Mouse (Mus musculus) megakaryocyte, embryonic 14.5 days (primary cell): Measurements from ENCODE around the gene Camk1. TPM values are rescaled to one million over a fixed set of nuclear protein-coding genes. Genes with fewer than 3 reads are reported as not detected.

Experiments
- H3K27me3 ChIP-seq: replicated peaks from 2 replicates; pipeline ENCODE3; 2012; ENCODE audit warnings: inconsistent platforms
- H3K36me3 ChIP-seq: replicated peaks from 2 replicates; pipeline ENCODE3; 2012; ENCODE audit warnings: low read length, inconsistent platforms, mixed read lengths
- H3K4me1 ChIP-seq: 2 replicates; pipeline ENCODE4 v1.6.1; 2012; ENCODE audit warnings: inconsistent platforms
- H3K4me3 ChIP-seq: replicated peaks from 2 replicates; pipeline ENCODE3; 2012; ENCODE audit warnings: moderate library complexity, mild to moderate bottlenecking, inconsistent platforms
- H3K9me3 ChIP-seq: 2 replicates; pipeline ENCODE4 v1.6.1; 2012; ENCODE audit warnings: inconsistent platforms
- FLI1 ChIP-seq: IDR thresholded peaks from 2 replicates; pipeline ENCODE4 v1.6.1; 2012; ENCODE audit warnings: low read length, inconsistent platforms, mixed read lengths
- GATA1 ChIP-seq: IDR thresholded peaks from 3 replicates; pipeline ENCODE4 v1.6.1; 2012; ENCODE audit warnings: mixed read lengths, low read length, inconsistent platforms, borderline replicate concordance
- polyA plus RNA-seq: library from polyadenylated mRNA; stranded (reverse); fragments of >175 nt; gene quantifications from 2 replicates; pipeline ENCODE4 v1.2.3, GENCODE M21; 2012; ENCODE audit warnings: low replicate concordance; ENCODE audit not compliant: insufficient read depth

The Camk1 gene
- polyA plus RNA-seq, result 20.3 and 31.4 TPM in 2 replicates

DNA sequence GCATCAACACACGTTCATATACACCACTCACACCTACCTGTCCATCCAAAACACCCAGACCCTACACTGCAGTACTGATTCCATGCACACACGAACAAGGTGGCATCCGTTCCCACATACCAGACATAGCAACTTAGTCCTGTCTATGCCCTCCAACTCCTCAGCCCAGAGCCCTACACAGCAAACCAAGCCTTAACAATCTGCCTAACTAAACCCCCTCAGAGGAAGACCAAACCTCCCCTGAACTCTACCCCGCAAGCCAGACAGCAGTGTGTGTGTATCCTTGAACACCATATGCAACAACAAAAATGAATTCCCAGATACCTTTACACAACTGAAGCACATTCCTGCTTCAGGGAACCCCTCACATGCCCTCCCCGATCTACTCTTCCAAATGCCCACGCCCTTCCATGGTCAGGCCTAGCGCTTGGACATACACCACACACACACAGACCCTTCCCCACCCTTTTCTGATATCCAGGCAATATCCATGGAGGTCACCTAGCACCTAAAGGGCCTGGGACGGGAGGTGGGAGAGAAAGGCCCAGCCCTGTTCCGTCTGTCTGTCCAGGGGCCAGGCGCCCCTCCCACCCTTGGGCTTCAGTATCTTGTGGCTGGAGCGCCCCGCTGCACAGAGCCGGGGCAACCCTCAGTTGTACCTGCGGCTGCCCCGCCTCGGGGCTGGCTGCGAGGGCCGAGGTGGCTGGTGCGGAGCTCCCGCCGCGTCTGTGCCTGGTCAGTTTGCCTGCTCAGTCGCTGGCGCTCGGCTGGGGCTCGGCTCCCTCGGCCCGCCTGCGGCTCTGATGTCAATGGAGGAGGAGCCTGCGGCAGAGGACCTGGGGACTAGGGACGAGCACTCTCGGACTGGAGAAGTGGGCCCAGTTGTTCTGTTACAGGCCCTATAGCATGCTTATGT, at the start of gene Camk1:
Gene Camk1, minus strand, starts transcription at position 808 of the 916 bp plus-strand sequence.
- H3K36me3 ChIP-seq, result peaks cover 26% of the 10 kb centered on the region
- peaks cover 28% of the 10 kb centered on the region for H3K27me3 ChIP-seq
- TF ChIP-seq FLI1 (no peak), GATA1 (no peak)
- H3K4me1 ChIP-seq, result peaks cover 59% of the 10 kb centered on the region
- H3K9me3 ChIP-seq, result no peaks in the 10 kb centered on the region
- peak within 1 kb of the TSS; percentile 90 for H3K4me3 ChIP-seq

DNA sequence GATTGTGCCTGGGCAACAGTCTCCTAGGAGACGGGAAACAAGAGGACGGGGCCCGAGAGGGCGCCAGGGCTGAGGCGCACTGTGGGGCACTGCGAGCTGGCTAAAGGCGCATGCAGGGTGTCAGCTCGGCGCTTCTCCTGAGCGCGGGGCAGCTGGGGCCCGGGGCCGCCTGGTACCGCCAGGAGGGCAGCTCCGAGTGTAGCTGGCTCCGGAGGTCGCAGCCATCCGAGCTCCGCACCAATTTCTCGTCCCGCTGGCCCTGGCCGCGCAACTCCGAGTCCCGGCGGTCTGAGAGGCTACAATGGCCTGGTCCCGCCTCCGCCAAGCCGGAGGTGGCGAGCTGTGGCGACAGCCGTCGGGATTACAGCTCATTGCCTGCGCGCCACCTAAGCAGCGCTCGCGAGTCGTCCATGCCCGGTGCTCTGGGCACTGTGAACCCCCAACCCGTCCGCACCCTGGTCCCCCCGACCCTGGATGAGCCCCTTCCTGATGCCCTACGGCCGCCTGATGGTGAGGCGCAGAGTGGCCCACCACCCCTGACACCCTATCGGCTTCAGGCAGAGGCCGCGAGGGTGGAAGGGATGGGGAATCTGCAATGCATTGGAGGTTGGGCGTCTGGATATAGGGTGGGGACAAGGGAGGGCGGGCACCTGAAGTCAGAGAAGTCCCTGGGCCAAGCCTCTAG, 48.7 kb upstream of the Camk1 start:
- peaks cover 20% of the 10 kb centered on the region for H3K4me1 ChIP-seq
- H3K9me3 ChIP-seq, result peaks cover 8% of the 10 kb centered on the region; the same call in 1 of the 2 replicates
- H3K27me3 ChIP-seq, result no peaks in the 10 kb centered on the region
- no peak overlapping the region for H3K4me3 ChIP-seq
- H3K36me3 ChIP-seq, result peaks cover 98% of the 10 kb centered on the region
- TF ChIP-seq FLI1 (no peak), GATA1 (no peak)

DNA sequence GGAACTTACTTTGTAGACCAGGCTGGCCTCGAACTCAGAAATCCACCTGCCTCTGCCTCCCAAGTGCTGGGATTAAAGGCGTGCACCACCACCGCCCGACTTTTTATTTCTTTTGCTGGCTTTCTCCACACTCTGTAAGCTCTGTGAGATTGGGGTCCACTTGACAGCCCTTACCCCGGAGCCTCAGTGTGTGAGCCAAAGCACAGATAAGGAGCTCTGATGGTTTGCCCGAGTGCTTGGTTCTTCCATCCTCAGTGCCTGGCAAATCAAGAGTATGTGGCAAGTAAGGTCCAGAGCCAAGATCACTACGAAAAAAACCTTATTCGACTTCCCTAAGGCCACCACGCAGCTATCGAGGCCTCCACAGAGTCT, 48.2 kb upstream of the Camk1 start:
- TF ChIP-seq GATA1, result no peak
- no peak for TF ChIP-seq FLI1
- Histone ChIP-seq H3K9me3 (peaks cover 8% of the 10 kb centered on the region; the same call in 1 of the 2 replicates), H3K4me1 (peaks cover 20% of the 10 kb centered on the region), H3K4me3 (no peak overlapping the region), H3K27me3 (no peaks in the 10 kb centered on the region), H3K36me3 (peaks cover 98% of the 10 kb centered on the region)

DNA sequence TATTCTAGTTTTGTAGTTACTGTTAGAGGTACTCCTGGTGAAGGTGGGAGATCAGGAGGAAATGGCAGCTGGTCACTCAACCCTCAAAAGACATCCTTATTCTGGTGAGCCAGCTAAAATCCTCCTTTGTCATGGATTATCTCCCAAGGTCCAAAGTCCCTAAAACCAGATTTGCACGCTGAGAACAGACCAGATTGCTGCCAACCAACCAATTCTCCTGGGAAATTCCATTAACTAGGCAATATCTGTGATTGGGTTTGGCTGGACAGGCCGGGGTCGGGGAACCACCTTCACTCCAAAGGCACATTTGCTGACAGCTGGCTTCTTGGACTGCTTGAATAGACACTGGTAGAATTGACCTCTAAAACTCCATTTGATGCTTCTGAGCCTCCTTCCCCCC, 46.9 kb upstream of the Camk1 start:
- Histone ChIP-seq H3K4me3 (no peak overlapping the region), H3K4me1 (peaks cover 26% of the 10 kb centered on the region), H3K36me3 (peaks cover 99% of the 10 kb centered on the region), H3K27me3 (no peaks in the 10 kb centered on the region), H3K9me3 (peaks cover 8% of the 10 kb centered on the region; the same call in 1 of the 2 replicates)
- no peak for TF ChIP-seq FLI1
- no peak for TF ChIP-seq GATA1

DNA sequence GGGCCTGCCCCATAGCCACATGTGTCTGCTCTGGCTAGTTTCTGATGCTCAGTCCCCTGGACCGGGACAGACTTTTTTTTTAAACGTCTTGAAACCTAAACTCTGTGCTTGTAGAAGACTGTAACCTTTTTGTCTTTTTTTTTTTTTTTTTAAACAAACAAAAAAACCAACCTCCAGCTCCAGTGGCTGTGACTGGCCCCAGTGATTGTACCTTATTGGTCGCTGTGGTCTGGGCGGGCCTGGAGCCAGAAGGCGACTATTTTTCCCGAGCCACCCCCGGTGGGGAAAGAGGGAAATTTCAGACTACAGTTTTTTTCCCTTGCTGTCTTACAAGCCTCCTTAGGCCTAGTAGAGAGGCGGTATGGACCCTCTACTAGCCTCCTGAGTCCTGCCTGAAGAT, 45.2 kb upstream of the Camk1 start, which contains the start of gene Ttll3:
Gene Ttll3, plus strand, starts transcription at position 301 of the 400 bp plus-strand sequence.
- no peaks in the 10 kb centered on the region for H3K9me3 ChIP-seq
- H3K36me3 ChIP-seq, result peaks cover 99% of the 10 kb centered on the region
- H3K4me1 ChIP-seq, result peaks cover 43% of the 10 kb centered on the region
- no peaks in the 10 kb centered on the region for H3K27me3 ChIP-seq
- H3K4me3 ChIP-seq, result no peak within 1 kb of the TSS
- no peak for TF ChIP-seq FLI1
- TF ChIP-seq GATA1, result no peak

DNA sequence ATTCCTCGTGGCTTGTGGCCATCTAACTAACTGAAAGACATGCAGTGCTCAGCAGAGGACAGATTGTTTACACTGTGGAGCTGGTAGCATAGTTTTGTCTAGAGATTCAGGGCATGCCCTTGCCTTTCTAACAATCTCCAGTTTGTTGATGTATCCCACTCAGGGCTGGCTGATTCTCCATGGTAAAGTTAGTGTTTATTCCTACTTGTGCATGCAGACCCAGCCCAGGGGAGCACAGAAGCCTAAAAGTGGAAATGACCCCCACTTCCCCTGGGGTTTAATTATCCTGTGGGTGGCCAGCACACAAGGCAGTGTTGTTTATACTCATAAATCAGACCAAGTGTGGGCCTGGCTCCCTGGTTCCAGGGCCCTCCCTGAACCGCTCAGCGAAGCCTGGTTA, 42.2 kb upstream of the Camk1 start:
- H3K36me3 ChIP-seq, result peaks cover 100% of the 10 kb centered on the region
- peaks cover 43% of the 10 kb centered on the region for H3K4me1 ChIP-seq
- no peaks in the 10 kb centered on the region for H3K9me3 ChIP-seq
- no peak overlapping the region for H3K4me3 ChIP-seq
- no peak for TF ChIP-seq FLI1
- TF ChIP-seq GATA1, result no peak
- H3K27me3 ChIP-seq, result no peaks in the 10 kb centered on the region

DNA sequence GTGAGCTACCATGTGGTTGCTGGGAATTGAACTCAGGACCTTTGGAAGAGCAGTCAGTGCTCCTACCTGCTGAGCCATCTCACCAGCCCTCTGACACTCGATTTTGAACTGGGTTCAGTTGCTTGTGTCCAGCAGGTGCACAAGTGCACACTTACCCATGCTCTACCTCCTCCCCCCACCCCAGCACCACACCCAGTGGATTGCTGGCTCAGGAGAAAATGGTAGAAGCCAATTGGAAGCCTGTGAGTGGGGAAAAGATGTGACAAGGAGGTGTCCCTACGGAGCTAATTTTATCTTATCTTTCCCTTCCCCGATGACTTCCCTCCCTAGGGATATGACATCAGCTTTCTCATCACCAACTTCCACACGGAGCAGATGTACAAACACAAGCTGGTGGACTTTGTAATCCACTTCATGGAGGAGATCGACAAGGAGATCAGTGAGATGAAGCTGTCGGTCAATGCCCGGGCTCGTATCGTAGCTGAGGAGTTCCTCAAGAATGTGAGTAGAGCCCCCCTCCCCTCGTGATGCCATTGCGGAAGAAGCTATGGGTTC, 41.5 kb upstream of the Camk1 start:
- TF ChIP-seq GATA1 (no peak), FLI1 (no peak)
- peaks cover 50% of the 10 kb centered on the region for H3K4me1 ChIP-seq
- H3K27me3 ChIP-seq, result no peaks in the 10 kb centered on the region
- H3K9me3 ChIP-seq, result no peaks in the 10 kb centered on the region
- H3K4me3 ChIP-seq, result no peak overlapping the region
- peaks cover 100% of the 10 kb centered on the region for H3K36me3 ChIP-seq

DNA sequence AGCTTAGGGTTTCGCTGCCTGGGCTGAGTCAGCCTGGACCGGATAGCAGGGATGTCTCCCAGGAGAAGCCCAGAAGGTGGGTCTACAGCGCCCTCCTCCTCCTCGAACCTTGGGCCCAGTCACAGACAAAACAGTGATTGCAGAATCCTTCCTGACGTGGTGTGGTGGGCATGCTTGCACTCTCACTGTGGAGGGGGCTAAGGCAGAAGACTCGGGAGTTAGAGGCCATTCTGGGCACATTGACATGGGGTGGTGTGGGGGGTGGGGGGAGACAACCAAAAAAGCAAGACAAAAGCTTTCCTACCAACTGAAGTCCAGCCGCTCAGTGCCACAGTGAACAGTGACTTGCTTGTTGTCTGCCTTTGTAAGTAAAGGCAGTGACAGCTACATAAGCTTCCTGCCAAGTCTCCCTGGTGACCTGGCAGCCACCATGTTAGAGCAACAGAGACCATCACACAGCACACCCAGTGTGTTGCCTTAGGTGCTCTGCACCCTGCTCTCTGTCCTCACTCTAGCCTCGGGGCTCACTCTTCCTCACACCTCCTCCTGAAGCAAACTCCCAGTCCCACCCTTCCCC, 40.7 kb upstream of the Camk1 start:
- H3K4me1 ChIP-seq, result peaks cover 57% of the 10 kb centered on the region
- H3K9me3 ChIP-seq, result no peaks in the 10 kb centered on the region
- peaks cover 100% of the 10 kb centered on the region for H3K36me3 ChIP-seq
- no peak overlapping the region for H3K4me3 ChIP-seq
- no peaks in the 10 kb centered on the region for H3K27me3 ChIP-seq
- TF ChIP-seq GATA1, result no peak
- TF ChIP-seq FLI1, result no peak

DNA sequence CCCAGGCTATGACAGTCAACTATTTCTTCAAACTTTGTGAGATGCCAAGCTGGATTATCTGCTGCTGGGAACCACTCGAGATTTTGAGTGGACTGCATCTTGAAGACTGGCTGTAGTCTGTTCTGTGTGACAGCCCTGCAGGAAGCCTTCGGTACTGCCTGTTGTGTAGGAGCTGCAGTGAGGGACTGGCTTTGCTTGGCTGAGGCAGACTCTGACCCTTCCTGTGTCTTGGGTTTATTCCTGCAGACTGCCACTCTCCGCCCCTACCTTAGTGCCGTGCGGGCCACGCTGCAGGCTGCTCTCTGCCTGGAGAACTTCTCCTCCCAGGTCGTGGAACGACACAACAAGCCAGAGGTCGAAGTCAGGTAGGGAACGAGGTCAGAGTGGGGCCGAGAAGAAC, 36.7 kb upstream of the Camk1 start:
- Histone ChIP-seq H3K27me3 (no peaks in the 10 kb centered on the region), H3K4me3 (peak overlapping the region; percentile 96), H3K36me3 (peaks cover 70% of the 10 kb centered on the region), H3K9me3 (no peaks in the 10 kb centered on the region), H3K4me1 (peaks cover 67% of the 10 kb centered on the region)
- TF ChIP-seq FLI1, result no peak
- TF ChIP-seq GATA1, result no peak
